Mouse (Mus musculus) stomach, embryonic 14.5 days (tissue): ENCODE measurements around the gene Rps6ka5. TPM values are rescaled to one million over a fixed set of nuclear protein-coding genes. Genes with fewer than 3 reads are reported as not detected.

ENCODE experiments used
- ATAC-seq: fragments of 200-750 bp; cut with Nextera tagmentation; 2 replicates; pipeline ENCODE4 v1.8.0; 2017; ENCODE audit warnings: low read depth, moderate TSS enrichment; ENCODE audit not compliant: insufficient number of reproducible peaks, insufficient read depth, low FRiP score
- H3K27ac ChIP-seq: fragments of 300-500 bp; sonication (generic); 2 replicates; pipeline ENCODE4 v1.5.1; 2014; ENCODE audit warnings: mild to moderate bottlenecking, low read length, moderate library complexity, mixed read lengths
- H3K27me3 ChIP-seq: fragments of 300-500 bp; sonication (generic); 2 replicates; pipeline ENCODE4 v1.6.1; 2014; ENCODE audit warnings: low read length, control low read depth, mixed read lengths; ENCODE audit not compliant: control insufficient read depth, insufficient read depth
- H3K36me3 ChIP-seq: fragments of 300-500 bp; sonication (generic); 2 replicates; pipeline ENCODE4 v1.6.1; 2014; ENCODE audit warnings: mild to moderate bottlenecking, control low read depth, low read length, moderate library complexity, mixed read lengths; ENCODE audit not compliant: control insufficient read depth, insufficient read depth
- H3K4me1 ChIP-seq: fragments of 300-500 bp; sonication (generic); 2 replicates; pipeline ENCODE4 v1.6.1; 2014; ENCODE audit warnings: low read length, control low read depth, mixed read lengths; ENCODE audit not compliant: control insufficient read depth, insufficient read depth
- H3K4me2 ChIP-seq: fragments of 300-500 bp; sonication (generic); replicated peaks from 2 replicates; pipeline ENCODE4 v1.6.1; 2014; ENCODE audit warnings: low read depth, low read length, control low read depth
- H3K4me3 ChIP-seq: fragments of 300-500 bp; sonication (generic); 2 replicates; pipeline ENCODE4 v1.5.1; 2014; ENCODE audit warnings: low read depth, low read length, control low read depth
- H3K9ac ChIP-seq: fragments of 300-500 bp; sonication (generic); replicated peaks from 2 replicates; pipeline ENCODE4 v1.6.1; 2014; ENCODE audit warnings: low read depth, mild to moderate bottlenecking, control low read depth, low read length, moderate library complexity, mixed read lengths
- H3K9me3 ChIP-seq: fragments of 300-500 bp; sonication (generic); 2 replicates; pipeline ENCODE4 v1.6.1; 2016; ENCODE audit warnings: low read depth, low read length, control low read depth; ENCODE audit not compliant: control insufficient read depth
- WGBS: fragments of 180-500 bp; shearing (Covaris S2); extraction: QIAGEN DNeasy Blood & Tissue Kit; methylation state at CpG from one replicate; pipeline ENCODE4 v1.1.7; 2014; 5-methylcytosine and 5-hydroxymethylcytosine counted together
- polyA plus RNA-seq: library from polyadenylated mRNA; unstranded; fragments of >200 nt; fragmentation: Nextera tagmentation; extraction: Ambion mirVana; gene quantifications from 2 replicates; pipeline ENCODE4 v1.2.1, GENCODE M21; 2014

Gene Rps6ka5
- polyA plus RNA-seq, 1 experiment from 2014 or later, result 5.4 TPM

DNA sequence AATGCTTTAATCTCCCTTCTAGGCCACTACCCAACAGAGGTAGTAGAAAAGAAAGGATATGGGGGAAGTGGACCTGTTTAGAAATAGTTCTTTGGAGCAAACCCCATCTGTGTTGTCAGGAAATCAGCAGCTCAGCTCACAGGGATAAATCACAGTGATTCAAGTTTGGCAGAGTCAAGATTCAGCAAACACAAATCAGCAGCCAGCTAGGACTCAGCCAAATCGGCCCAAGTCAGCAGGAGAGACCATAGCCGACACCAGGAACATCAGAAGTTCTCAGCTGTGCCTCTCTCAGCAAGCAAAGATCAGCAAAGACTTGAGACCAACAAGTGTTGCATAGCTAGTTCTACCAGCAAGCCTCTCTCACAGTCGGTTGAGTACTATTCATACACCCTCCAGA, 93.6 kb downstream of the Rps6ka5 start:
- Histone ChIP-seq H3K9me3 (no peaks in the 10 kb centered on the region), H3K36me3 (no peaks in the 10 kb centered on the region), H3K4me3 (no peak overlapping the region), H3K4me2 (no peak overlapping the region), H3K27ac (no peak overlapping the region), H3K27me3 (no peaks in the 10 kb centered on the region), H3K9ac (no peak overlapping the region), H3K4me1 (no peaks in the 10 kb centered on the region)
- no peak for ATAC-seq
- WGBS, result 92% methylated on average over 3 of the region's 3 CpGs

DNA sequence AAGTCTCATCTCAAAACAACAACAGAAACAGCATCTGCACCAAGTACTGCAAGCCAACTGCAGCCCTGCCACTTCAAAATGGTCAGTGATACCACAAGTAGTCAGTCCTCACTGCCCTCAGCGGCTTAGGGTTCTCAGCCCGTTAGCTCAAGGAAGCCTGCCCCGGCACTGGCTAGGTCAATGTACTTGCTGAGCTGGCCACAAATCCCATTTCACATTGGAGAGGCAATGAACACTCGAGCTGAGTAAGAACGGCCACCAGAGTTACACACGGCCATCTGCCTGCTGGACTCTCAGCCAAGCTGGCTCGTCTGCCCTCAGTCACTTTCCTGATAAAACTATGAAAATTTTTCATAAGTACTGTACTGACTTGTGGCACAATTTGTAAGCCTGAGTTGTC, 95.5 kb downstream of the Rps6ka5 start:
- Histone ChIP-seq H3K27me3 (no peaks in the 10 kb centered on the region), H3K4me2 (no peak overlapping the region), H3K9me3 (no peaks in the 10 kb centered on the region), H3K4me3 (no peak overlapping the region), H3K27ac (no peak overlapping the region), H3K4me1 (no peaks in the 10 kb centered on the region), H3K36me3 (no peaks in the 10 kb centered on the region), H3K9ac (no peak overlapping the region)
- ATAC-seq, result no peak
- WGBS, result 87% methylated on average over 7 of the region's 7 CpGs

DNA sequence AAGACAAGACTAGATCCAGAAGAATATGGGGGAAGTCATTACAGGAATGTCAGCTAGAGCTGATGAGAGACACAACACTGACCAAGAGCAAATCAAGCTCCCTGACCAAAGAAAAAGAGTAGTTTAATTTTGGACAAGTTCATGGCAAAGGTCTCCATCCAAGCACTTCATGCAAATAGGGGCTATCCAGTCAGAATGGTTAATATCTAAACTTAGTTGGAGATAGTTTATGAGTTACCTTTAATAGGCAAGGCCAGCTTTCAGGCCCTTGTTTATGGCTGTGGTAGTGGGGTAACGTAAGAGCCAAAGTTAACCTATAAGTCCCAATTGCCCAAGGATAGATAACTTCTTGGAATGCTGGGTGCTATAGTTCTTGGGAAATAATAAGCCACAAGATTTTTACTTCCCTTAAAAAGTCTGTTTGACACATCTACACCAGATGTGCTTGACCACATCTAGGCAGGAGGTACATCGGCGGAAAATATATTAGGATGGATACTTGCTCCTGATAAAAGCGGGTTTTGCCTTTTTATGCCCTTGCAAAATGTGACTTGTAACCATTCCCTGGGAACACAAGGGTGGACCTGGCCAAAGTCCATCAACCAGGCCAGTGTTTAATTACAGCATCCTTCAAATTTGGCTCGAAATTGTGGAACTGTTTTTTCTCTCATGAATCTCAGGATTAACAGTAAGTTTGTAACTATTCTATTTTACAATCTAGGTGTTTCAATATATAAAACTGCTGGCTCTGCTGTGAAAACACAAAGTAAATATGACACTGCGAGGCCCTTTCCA, 97.5 kb downstream of the Rps6ka5 start:
- H3K9ac ChIP-seq, result no peak overlapping the region
- H3K4me2 ChIP-seq, result no peak overlapping the region
- WGBS, result 91% methylated on average over 6 of the region's 6 CpGs
- no peak overlapping the region for H3K4me3 ChIP-seq
- H3K27me3 ChIP-seq, result no peaks in the 10 kb centered on the region
- no peak overlapping the region for H3K27ac ChIP-seq
- no peaks in the 10 kb centered on the region for H3K4me1 ChIP-seq
- ATAC-seq, result no peak
- no peaks in the 10 kb centered on the region for H3K36me3 ChIP-seq
- no peaks in the 10 kb centered on the region for H3K9me3 ChIP-seq

DNA sequence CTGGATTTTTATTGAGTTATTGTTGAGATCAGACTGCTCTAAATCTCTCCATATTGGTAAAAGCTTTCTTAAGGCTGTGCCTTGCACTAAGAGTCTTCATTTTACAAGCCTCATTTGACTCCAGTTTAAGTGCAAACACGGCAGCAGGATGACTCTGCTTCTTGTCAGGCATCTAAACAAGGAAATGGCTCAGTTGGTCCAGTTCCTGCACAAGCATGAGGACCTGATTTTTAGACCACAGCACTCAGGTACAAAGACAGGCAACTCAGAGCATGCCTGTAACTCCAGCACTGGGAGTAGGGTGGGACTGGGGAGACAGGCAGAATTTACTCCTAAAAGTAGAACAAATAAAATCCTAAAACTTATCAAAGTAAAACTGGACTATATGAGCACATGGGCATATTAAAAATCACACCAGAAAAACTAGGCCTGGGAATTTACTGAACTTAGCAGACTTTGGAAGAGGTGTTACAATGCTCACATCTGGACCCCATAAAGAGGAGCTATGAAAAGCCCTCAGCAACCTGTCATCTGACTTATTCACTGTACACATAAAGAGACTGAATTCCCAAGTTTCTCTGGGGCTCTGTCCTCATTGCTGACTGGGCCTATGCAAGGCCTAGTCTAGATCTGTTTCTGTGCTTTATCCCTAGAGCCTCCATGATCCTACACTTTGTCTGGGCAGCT, 99.6 kb downstream of the Rps6ka5 start:
- no peak for ATAC-seq
- WGBS, result 60% methylated on average over 1 of the region's 1 CpGs

DNA sequence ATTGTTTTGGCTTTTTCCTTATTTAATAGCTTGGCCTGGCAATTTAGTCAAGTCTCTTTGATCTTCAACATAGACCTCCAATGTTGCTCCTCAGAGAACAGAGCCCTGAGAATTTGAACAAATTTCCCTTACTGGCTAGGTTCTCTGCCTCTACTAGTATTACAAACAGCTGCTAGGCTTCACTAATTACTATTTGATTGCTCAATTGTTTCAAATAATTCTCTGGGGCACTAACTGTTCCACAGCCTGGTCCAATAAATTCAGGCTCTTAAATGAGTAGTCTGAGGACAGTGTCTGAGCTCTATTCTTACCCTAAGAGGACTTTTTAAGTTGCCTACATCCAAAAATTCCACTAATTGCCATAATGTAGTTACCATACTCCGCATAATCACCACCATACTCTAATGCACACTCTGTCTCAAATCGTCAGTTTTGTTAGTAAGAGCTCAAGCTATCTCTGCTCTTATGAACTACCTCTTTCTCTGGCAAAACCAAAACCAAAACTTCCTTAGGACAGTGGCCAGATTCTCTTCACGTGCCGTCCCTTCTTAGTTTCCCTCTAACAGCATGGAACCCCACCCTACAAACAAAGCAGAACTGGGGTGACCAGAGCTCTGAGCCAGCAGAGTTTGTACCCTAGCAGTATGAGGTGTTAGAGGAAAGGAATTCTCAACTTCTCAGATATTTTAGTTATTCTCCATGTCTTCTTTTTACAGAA, 100.4 kb downstream of the Rps6ka5 start:
- Histone ChIP-seq H3K4me3 (no peak overlapping the region), H3K4me1 (no peaks in the 10 kb centered on the region), H3K27me3 (no peaks in the 10 kb centered on the region), H3K9me3 (no peaks in the 10 kb centered on the region), H3K27ac (no peak overlapping the region), H3K36me3 (no peaks in the 10 kb centered on the region), H3K4me2 (no peak overlapping the region), H3K9ac (no peak overlapping the region)
- ATAC-seq, result no peak
- WGBS, result 82% methylated on average over 4 of the region's 4 CpGs

More for the DNA sequence above, 99.6 kb downstream of the Rps6ka5 start:
- no peak overlapping the region for H3K27ac ChIP-seq
- no peaks in the 10 kb centered on the region for H3K36me3 ChIP-seq
- no peaks in the 10 kb centered on the region for H3K9me3 ChIP-seq
- H3K4me1 ChIP-seq, result no peaks in the 10 kb centered on the region
- H3K9ac ChIP-seq, result no peak overlapping the region
- no peaks in the 10 kb centered on the region for H3K27me3 ChIP-seq
- H3K4me3 ChIP-seq, result no peak overlapping the region
- H3K4me2 ChIP-seq, result no peak overlapping the region

DNA sequence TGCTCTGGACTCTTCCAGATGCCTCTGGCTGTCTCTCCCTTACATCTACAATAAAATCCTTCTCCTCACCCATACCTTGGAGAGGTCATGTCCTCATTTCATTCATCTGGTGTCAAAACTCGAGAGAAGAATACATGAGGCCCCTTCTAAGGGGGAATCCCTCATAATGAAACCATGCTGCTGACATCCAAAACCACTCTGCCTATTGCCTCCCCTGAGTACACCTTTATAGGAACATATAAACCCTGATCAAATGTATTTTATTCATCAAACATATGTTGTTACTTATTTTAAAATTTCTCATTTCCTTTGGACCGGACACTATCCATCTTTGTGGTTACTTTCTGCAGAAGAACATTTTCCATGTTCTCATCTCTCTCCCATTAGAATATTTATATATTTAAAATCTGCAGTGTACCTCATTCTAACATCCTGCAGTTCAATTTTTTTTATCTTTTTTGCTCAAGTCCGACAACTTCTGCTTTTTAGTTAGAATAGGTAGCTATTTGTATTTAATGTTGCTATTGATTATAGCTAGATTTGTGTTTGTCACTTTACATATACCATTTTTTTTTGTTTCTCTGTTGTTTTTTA, 101.8 kb downstream of the Rps6ka5 start:
- Histone ChIP-seq H3K9ac (no peak overlapping the region), H3K27me3 (no peaks in the 10 kb centered on the region), H3K4me1 (no peaks in the 10 kb centered on the region), H3K9me3 (no peaks in the 10 kb centered on the region), H3K27ac (no peak overlapping the region), H3K4me3 (no peak overlapping the region), H3K4me2 (no peak overlapping the region), H3K36me3 (no peaks in the 10 kb centered on the region)
- no peak for ATAC-seq
- WGBS, result 72% methylated on average over 3 of the region's 3 CpGs

DNA sequence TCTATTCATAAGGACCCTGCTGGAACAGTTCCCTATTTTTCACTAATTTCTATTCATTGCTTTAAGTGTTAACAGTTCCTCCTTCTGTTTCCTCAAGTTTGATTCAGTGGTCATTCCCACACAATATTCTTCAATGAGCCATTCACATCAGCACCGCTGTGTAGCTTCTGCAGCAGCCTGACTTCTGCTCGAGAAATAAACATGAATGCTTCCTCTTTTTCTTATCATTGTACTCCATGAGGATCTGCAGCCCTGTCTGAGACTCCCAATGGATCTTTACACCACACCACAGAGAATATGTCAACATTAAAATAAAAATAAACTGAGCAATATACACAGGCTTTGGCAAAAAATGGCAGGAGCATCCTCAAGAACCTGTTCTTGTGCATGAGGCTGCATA, 111.5 kb downstream of the Rps6ka5 start:
- Histone ChIP-seq H3K9me3 (no peaks in the 10 kb centered on the region), H3K36me3 (no peaks in the 10 kb centered on the region), H3K9ac (no peak overlapping the region), H3K27me3 (no peaks in the 10 kb centered on the region), H3K27ac (no peak overlapping the region), H3K4me2 (no peak overlapping the region), H3K4me1 (no peaks in the 10 kb centered on the region), H3K4me3 (no peak overlapping the region)
- WGBS, result 85% methylated on average over 2 of the region's 2 CpGs
- ATAC-seq, result no peak

DNA sequence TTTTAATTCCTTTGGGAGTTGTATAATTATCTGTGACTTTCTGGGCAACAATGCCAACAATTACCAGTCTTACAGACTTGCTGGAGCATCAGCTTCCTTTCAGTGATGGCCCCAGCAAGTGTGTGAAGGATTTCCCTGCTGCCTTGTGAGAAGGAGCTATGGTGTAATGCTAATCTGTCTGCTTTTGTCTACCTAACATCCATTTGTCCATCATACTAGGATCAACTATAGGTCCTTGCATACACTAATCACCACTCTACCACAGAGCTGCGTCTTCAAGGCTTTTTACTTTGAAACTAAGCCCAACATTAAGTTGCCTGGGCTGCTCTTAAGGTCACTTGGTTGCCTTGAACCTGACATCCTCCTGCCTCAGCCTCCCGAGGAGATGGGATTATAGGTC, 112.9 kb downstream of the Rps6ka5 start:
- Histone ChIP-seq H3K27ac (no peak overlapping the region), H3K27me3 (no peaks in the 10 kb centered on the region), H3K4me2 (no peak overlapping the region), H3K4me1 (no peaks in the 10 kb centered on the region), H3K9me3 (no peaks in the 10 kb centered on the region), H3K4me3 (no peak overlapping the region), H3K36me3 (no peaks in the 10 kb centered on the region), H3K9ac (no peak overlapping the region)
- WGBS, result 83% methylated on average over 2 of the region's 2 CpGs
- no peak for ATAC-seq
